Mouse (Mus musculus) cerebellum, adult (tissue): ENCODE measurements around the gene Nmnat3.

Source experiments
- ATAC-seq: cut with Nextera tagmentation; 2 replicates; pipeline ENCODE4 v1.9.2; 2017; ENCODE audit warnings: mild to moderate bottlenecking, moderate library complexity, mixed read lengths; ENCODE audit not compliant: insufficient number of reproducible peaks, low FRiP score, low TSS enrichment

Nmnat3 gene

GRCm38 (mm10) chr9:98350318-98351144, 63.3 kb downstream of the Nmnat3 start:
- ATAC-seq: no peak

DNA sequence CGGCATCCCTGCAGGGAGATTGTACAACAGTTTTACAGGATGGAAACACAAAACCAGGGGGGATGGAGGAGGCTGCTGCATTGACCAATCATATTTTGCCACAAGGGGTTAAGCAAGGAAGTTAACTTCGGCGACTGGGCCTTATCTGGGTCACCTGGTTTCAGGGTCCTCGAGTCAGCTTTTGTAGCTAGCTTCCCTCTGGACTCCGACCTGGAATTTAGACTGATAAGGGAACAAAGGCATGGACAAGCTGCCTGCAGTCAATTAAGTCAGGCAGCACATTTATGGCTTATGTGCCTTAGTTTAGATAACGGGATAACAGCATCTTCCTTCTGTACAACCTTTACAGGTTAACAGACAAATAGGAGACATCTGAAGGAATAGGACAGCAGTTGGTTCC, 65.1 kb downstream of the Nmnat3 start:
- no peak for ATAC-seq

DNA sequence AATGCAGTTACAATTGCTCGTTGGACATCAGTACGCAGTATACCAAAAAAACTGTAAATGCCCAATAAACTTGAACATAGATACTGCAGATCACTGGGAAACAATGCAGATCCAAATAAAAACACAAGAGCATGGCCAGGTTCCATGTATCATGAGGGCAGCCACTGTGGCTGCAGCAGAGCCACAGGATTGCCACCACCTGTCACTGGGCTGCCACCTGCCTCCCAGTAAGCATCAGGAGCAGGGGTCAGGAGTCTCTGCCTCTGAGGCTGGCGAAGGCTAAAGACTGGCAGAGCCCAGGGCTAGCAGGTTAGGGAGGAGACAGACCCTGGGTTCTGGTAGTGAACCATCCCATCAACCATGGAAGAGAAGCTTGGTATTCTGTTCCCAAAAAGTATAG, 67.7 kb downstream of the Nmnat3 start:
- ATAC-seq: no peak

GRCm38 (mm10) chr9:98361047-98361446, 73.8 kb downstream of the Nmnat3 start:
- ATAC-seq: no peak

GRCm38 (mm10) chr9:98366075-98366474, 78.8 kb downstream of the Nmnat3 start:
- no peak for ATAC-seq

DNA sequence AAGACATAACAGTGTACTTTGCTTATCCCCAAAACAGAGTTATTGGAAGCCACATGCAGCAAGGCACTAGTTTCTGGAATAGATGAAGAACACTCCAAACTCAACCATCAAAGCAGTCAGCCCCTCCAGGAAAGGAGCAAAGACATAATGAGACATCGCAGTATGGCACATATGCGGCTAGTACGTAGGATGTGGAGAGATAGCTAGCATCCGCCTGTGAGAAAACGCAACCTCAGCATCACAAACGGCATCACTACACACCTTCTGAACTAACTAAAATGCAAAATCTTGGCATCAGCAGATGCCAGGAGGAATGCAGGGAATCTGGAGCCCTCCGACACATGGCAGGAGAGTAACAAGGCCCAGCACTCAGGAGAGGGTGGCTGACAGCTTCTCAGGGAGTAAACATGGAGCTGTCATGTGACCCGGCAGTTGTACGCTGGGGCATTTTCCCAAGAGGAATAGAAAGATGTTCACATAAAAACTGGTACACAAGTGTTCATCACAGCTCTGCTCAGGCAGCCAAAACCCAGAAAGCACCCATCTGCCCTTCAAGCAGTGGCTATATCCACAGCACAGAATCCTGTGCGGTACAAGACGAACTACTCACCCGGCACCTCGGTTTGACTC, 80.2 kb downstream of the Nmnat3 start:
- no peak for ATAC-seq

- ATAC-seq: no peak
Observed at GRCm38 (mm10) chr9:98369707-98370106, 82.5 kb downstream of the Nmnat3 start.

DNA sequence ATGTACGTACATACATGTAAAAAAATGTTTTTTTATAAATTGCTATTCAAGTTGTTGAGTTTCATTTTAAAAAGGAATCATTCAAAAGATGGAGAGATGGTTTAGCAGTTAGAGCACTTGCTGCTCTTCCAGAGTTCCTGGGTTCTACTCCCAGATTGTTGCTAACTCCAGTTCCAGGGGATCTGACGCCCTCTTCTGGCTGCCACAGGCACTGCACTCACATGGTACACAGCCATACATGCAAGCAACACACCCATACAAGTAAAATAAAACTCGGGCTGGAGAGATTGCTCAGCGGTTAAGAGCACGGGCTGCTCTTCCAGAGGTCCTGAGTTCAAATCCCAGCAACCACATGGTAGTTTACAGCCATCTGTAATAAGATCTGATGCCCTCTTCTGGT, 86.1 kb downstream of the Nmnat3 start:
- no peak for ATAC-seq

- ATAC-seq: no peak
Observed at GRCm38 (mm10) chr9:98374897-98375296, 87.7 kb downstream of the Nmnat3 start.

DNA sequence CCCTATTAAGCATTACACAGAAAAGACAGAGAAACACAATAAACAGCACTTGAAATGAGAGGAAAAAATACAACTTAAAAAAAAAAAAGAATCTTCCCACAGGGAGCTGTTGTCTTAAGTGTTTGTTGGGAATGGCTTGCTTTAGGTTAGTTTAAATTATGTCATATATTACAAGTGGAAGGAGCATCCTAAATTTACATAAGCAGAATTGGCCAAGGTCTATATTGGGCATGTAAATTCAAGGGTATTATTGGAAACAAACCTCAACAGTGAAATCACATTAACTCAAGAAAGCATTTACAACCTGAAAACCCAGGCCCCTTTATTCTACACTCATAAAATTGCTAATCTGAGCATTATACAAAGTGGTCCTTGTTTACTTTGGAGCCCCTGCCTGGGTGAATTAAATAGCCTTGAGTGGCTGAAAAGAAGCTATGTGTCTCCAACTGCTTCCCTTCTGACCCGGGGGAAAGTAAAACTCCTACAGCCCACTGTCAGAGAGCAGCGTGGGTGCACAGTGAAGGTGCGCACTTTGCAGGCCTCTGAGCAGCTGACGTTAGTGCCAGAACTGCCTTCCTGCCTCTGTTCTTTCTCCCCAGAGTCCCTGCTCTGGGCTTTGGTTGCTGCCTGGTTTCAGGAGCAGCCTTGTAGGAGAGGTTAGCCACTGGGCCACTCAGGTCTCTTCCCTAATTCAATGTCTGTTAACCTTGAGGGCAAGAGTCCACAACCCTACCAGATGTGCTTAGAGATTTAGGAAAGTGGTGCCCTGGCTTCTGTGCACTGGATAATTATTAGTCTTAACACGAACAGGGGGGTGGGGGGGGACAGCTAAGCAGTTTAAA, 88.3 kb downstream of the Nmnat3 start:
- no peak for ATAC-seq

GRCm38 (mm10) chr9:98379736-98380135, 92.5 kb downstream of the Nmnat3 start:
- ATAC-seq: no peak

- ATAC-seq: no peak
Observed at GRCm38 (mm10) chr9:98380593-98380992, 93.4 kb downstream of the Nmnat3 start.

GRCm38 (mm10) chr9:98387741-98388632, 100.8 kb downstream of the Nmnat3 start:
- ATAC-seq: no peak

DNA sequence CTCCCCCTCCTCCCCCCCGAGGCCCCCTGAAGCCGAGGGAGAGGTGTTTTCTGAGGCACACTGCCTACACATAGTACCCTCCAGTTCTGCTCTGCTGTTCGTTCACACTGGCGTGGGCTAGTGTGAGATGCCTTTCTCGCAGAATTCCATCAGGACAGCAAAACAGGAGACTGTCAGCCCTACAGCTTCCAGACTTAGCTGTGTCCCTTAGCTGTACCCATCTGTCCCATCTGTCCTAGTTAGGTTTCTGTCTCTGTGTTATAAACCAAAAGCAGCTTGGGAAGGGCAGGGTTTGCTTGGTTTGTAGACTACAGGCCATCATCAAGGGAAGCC, 101.4 kb downstream of the Nmnat3 start:
- ATAC-seq: no peak

- no peak for ATAC-seq
Observed at GRCm38 (mm10) chr9:98393496-98393895, 106.3 kb downstream of the Nmnat3 start.

- ATAC-seq: no peak
Observed at GRCm38 (mm10) chr9:98397211-98397610, 110.0 kb downstream of the Nmnat3 start.

- ATAC-seq: no peak
Observed at GRCm38 (mm10) chr9:98397866-98398265, 110.6 kb downstream of the Nmnat3 start.

DNA sequence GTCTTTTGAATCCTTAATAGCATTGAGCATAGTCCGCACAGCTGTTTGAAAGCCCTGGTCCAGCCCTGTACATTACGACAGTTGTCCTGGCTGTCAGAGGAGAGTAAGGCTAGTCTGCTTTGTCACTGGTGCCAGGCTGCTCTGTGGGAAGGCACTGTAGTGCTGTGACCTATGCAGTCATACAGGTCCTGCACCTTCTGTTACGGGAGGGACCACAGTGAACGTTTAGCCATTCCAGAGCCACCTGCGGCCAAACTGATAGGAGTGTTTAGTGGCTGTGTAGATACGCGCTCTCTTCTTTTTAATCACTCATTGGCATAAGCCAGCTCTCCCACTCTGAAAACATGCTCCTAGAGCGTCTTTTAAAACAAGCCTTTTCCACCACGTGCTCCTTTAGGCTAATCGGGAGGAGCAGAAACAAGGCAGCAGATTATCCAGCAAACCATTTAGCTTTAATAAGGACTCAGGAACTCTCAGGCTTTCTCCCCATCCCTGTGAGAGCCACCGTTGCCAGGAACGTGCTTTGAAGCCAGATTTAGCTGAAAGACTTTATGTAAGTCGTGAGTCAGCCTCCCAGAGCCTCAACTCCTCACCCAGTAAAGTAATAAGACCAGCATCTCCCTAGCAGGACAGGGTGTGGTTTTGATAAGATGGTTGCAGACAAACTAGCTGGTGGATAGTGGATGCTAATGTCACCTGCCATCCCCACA, 113.1 kb downstream of the Nmnat3 start:
- ATAC-seq: no peak

DNA sequence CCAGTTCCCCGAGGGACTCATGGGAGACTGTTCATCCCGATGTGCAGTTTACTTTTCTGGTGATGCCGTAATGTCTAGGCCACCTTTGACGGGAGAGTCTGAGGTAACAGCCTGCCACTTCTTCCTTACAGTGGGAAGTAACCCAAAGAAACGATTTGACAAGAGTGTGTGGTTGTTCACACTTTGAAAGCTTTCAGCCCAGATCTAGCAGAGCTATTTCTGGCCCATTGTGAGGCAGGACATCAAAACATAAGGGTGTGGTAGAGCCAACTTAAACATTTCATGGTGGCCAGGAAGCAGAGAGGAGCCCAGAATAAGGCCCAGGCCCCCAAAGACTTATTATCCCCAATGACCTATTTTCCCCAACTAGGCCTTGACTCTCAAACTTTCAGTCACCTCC, 114.4 kb downstream of the Nmnat3 start:
- no peak for ATAC-seq

GRCm38 (mm10) chr9:98407771-98408170, 120.5 kb downstream of the Nmnat3 start:
- no peak for ATAC-seq
